Mouse (Mus musculus) heart, embryonic 15.5 days (tissue): ENCODE results near the gene Ankrd1. TPM values are rescaled to one million over a fixed set of nuclear protein-coding genes. Genes with fewer than 3 reads are reported as not detected.
A peak's percentile ranks its signal among the peaks of the same experiment; 100 is the strongest.

Source experiments
- ATAC-seq: fragments of 200-750 bp; cut with Nextera tagmentation; replicated peaks from 2 replicates; pipeline ENCODE4 v1.8.0; 2017; ENCODE audit warnings: low read depth, moderate TSS enrichment; ENCODE audit not compliant: insufficient number of reproducible peaks, insufficient read depth, low FRiP score
- H3K27ac ChIP-seq: fragments of 300-500 bp; sonication (generic); 2 replicates; pipeline ENCODE4 v1.5.1; 2015; ENCODE audit warnings: mild to moderate bottlenecking, inconsistent platforms
- H3K27me3 ChIP-seq: fragments of 300-500 bp; sonication (generic); 2 replicates; pipeline ENCODE4 v1.6.1; 2015; ENCODE audit warnings: inconsistent platforms
- H3K36me3 ChIP-seq: fragments of 300-500 bp; sonication (generic); 2 replicates; pipeline ENCODE4 v1.6.1; 2015; ENCODE audit warnings: mild to moderate bottlenecking, inconsistent platforms
- H3K4me1 ChIP-seq: fragments of 300-500 bp; sonication (generic); replicated peaks from 2 replicates; pipeline ENCODE4 v1.6.1; 2015; ENCODE audit warnings: inconsistent platforms
- H3K4me2 ChIP-seq: fragments of 300-500 bp; sonication (generic); 2 replicates; pipeline ENCODE4 v1.6.1; 2015; ENCODE audit warnings: inconsistent platforms, mild to moderate bottlenecking, moderate library complexity
- H3K4me3 ChIP-seq: fragments of 300-500 bp; sonication (generic); 2 replicates; pipeline ENCODE4 v1.5.1; 2015; ENCODE audit warnings: mild to moderate bottlenecking, inconsistent platforms
- H3K9ac ChIP-seq: fragments of 300-500 bp; sonication (generic); 2 replicates; pipeline ENCODE4 v1.6.1; 2015; ENCODE audit warnings: mild to moderate bottlenecking, inconsistent platforms
- H3K9me3 ChIP-seq: fragments of 300-500 bp; sonication (generic); replicated peaks from 2 replicates; pipeline ENCODE4 v1.6.1; 2016; ENCODE audit warnings: inconsistent platforms
- WGBS: fragments of 180-500 bp; shearing (Covaris S2); methylation state at CpG from one replicate; pipeline ENCODE4 v1.1.7; 2015; ENCODE audit warnings: mixed read lengths; 5-methylcytosine and 5-hydroxymethylcytosine counted together
- polyA plus RNA-seq: library from polyadenylated mRNA; unstranded; fragments of >200 nt; fragmentation: Nextera tagmentation; extraction: Ambion mirVana; gene quantifications from 2 replicates; pipeline ENCODE4 v1.2.1, GENCODE M21; 2015

Ankrd1 gene
- polyA plus RNA-seq, 1 experiment from 2014 or later: 528 TPM

DNA sequence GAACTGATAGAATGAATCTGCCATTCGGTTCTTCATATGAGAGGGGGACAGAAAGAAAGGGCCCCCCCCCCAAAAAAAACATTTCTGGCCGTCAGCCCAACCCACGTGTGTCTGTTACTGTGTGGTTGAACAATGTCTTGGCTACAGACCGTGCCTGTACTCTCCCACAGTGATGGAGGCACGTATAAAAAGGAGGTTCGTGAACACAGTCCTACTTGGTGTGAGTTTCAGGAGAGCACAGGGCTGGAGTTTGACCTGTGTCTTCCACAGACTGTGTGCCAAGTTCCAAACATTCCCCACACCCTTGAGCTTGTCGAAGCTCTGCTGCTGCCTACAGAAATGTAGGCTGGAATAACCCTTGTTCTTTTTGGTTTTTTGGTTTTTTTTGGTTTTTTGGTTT is 9.4 kb downstream of the Ankrd1 start:
- peak; percentile 76 for ATAC-seq
- 22% methylated on average over 7 of the region's 7 CpGs for WGBS

GRCm38 (mm10) chr19:36109318-36109944 is 10.5 kb downstream of the Ankrd1 start:
- Histone ChIP-seq H3K9me3 (no peaks in the 10 kb centered on the region), H3K9ac (no peak overlapping the region), H3K27ac (peak overlapping the region; percentile 76; the same call in 1 of the 2 replicates), H3K4me1 (no peaks in the 10 kb centered on the region; the same call in none of the 2 replicates), H3K4me2 (no peak overlapping the region), H3K36me3 (no peaks in the 10 kb centered on the region), H3K27me3 (no peaks in the 10 kb centered on the region), H3K4me3 (no peak overlapping the region)
- ATAC-seq: no peak
- WGBS: 82% methylated on average over 26 of the region's 26 CpGs

More for the DNA sequence above, 9.4 kb downstream of the Ankrd1 start:
- H3K4me1 ChIP-seq: no peaks in the 10 kb centered on the region; the same call in none of the 2 replicates
- no peaks in the 10 kb centered on the region for H3K27me3 ChIP-seq
- no peak overlapping the region for H3K4me2 ChIP-seq
- no peak overlapping the region for H3K4me3 ChIP-seq
- peak overlapping the region; percentile 76 for H3K27ac ChIP-seq
- H3K36me3 ChIP-seq: no peaks in the 10 kb centered on the region
- H3K9ac ChIP-seq: no peak overlapping the region
- no peaks in the 10 kb centered on the region for H3K9me3 ChIP-seq

DNA sequence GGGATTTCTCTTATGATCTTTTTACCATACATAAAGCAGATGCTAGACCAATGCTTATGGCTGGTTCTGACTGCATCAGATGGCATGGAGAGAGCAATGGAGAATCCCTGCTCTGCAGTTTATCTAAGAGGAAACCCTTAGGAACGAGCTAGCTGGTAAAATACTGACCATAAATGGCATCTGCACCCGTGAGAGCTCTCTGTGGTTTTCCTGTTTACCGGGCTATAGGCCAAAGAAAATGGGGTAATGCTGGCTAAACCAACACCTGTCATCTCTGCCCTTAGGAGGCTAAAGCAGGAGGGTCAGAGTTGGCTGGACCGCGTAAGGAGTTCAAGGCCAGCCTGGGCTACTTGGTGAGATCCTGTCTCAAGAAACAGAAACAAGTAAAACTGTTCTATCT is 16.0 kb downstream of the Ankrd1 start:
- ATAC-seq: no peak
- H3K27ac ChIP-seq: no peak overlapping the region
- H3K9ac ChIP-seq: no peak overlapping the region
- no peak overlapping the region for H3K4me3 ChIP-seq
- no peaks in the 10 kb centered on the region for H3K9me3 ChIP-seq
- H3K36me3 ChIP-seq: peaks cover 18% of the 10 kb centered on the region
- 78% methylated on average over 5 of the region's 5 CpGs for WGBS
- H3K27me3 ChIP-seq: no peaks in the 10 kb centered on the region
- no peaks in the 10 kb centered on the region for H3K4me1 ChIP-seq
- no peak overlapping the region for H3K4me2 ChIP-seq

- H3K4me1 ChIP-seq: no peaks in the 10 kb centered on the region
- no peak for ATAC-seq
- no peak overlapping the region for H3K27ac ChIP-seq
- 87% methylated on average over 7 of the region's 7 CpGs for WGBS
- H3K4me3 ChIP-seq: no peak overlapping the region
- H3K36me3 ChIP-seq: peaks cover 33% of the 10 kb centered on the region
- H3K27me3 ChIP-seq: no peaks in the 10 kb centered on the region
- no peaks in the 10 kb centered on the region for H3K9me3 ChIP-seq
- H3K9ac ChIP-seq: no peak overlapping the region
- no peak overlapping the region for H3K4me2 ChIP-seq
These were observed 21.0 kb downstream of the Ankrd1 start for GRCm38 (mm10) chr19:36098916-36099315.

DNA sequence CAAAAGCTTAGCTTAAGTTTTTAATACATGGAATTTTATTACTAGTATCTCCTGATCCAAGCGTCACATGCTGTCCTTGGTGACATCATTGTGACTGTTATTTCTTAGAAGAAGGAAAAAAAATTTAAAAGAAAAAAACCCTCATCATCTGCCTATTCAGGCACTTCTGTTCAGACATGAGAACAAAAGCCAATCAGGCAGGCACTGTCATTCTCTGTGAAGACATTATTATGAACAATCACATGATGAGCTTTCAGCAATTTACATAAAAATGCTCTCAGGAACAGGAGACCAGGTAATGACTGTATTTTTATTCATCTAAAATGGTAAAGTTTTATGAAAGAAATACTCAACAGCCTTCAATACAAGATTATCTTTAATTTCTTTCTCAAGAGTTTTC is 21.6 kb downstream of the Ankrd1 start:
- whole genome bisulfite sequencing: 91% methylated on average over 1 of the region's 1 CpGs
- no peak for ATAC-seq
- H3K27me3 ChIP-seq: no peaks in the 10 kb centered on the region
- no peaks in the 10 kb centered on the region for H3K4me1 ChIP-seq
- H3K9me3 ChIP-seq: no peaks in the 10 kb centered on the region
- H3K27ac ChIP-seq: no peak overlapping the region
- no peak overlapping the region for H3K9ac ChIP-seq
- no peak overlapping the region for H3K4me2 ChIP-seq
- H3K4me3 ChIP-seq: no peak overlapping the region
- peaks cover 38% of the 10 kb centered on the region for H3K36me3 ChIP-seq

DNA sequence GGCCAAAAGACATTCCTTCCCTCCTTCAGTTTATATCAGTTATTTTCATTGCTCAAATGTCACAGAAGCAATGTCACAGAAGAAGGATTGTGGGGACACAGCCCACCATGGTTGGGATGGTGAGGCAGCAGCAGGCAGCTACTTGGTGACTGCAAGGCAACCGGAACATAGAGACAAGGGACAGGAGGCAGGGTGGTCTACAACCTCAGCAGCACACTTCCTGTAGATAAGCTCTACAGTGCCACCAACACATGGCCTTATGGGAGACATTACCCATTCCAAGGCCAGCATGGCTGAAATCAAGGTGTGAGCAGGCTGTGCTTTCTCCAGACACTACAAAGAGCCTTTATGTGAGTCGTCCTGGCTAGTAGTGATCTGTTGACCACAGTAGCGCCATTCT is 22.7 kb downstream of the Ankrd1 start:
- Histone ChIP-seq H3K4me2 (no peak overlapping the region), H3K27me3 (no peaks in the 10 kb centered on the region), H3K9me3 (no peaks in the 10 kb centered on the region), H3K4me3 (no peak overlapping the region), H3K9ac (no peak overlapping the region), H3K36me3 (peaks cover 40% of the 10 kb centered on the region), H3K27ac (no peak overlapping the region), H3K4me1 (no peaks in the 10 kb centered on the region)
- ATAC-seq: no peak
- 88% methylated on average over 3 of the region's 3 CpGs for WGBS

DNA sequence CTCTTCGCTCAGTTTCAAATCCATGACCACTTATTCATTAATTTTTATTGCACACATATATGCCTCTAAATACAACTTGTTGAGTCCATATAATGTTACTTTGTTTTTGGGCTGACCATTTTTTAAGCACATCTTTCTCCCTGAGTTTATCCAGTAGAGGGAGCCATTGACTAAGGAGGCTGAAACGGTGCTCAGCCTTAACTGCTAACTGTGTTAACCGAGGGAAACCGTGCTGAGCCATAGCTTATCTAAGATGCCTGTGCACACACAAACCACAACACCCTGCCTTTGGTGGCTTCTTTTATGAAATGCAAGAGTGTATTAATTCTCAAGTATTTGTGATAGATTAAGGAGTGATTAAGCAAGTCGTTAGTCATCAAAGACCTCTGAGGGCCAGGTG is 29.1 kb downstream of the Ankrd1 start:
- WGBS: 33% methylated on average over 5 of the region's 5 CpGs
- H3K36me3 ChIP-seq: peaks cover 37% of the 10 kb centered on the region
- no peaks in the 10 kb centered on the region for H3K4me1 ChIP-seq
- no peak for ATAC-seq
- no peak overlapping the region for H3K9ac ChIP-seq
- H3K27ac ChIP-seq: no peak overlapping the region
- H3K4me2 ChIP-seq: no peak overlapping the region
- H3K27me3 ChIP-seq: no peaks in the 10 kb centered on the region
- H3K4me3 ChIP-seq: no peak overlapping the region
- H3K9me3 ChIP-seq: no peaks in the 10 kb centered on the region

DNA sequence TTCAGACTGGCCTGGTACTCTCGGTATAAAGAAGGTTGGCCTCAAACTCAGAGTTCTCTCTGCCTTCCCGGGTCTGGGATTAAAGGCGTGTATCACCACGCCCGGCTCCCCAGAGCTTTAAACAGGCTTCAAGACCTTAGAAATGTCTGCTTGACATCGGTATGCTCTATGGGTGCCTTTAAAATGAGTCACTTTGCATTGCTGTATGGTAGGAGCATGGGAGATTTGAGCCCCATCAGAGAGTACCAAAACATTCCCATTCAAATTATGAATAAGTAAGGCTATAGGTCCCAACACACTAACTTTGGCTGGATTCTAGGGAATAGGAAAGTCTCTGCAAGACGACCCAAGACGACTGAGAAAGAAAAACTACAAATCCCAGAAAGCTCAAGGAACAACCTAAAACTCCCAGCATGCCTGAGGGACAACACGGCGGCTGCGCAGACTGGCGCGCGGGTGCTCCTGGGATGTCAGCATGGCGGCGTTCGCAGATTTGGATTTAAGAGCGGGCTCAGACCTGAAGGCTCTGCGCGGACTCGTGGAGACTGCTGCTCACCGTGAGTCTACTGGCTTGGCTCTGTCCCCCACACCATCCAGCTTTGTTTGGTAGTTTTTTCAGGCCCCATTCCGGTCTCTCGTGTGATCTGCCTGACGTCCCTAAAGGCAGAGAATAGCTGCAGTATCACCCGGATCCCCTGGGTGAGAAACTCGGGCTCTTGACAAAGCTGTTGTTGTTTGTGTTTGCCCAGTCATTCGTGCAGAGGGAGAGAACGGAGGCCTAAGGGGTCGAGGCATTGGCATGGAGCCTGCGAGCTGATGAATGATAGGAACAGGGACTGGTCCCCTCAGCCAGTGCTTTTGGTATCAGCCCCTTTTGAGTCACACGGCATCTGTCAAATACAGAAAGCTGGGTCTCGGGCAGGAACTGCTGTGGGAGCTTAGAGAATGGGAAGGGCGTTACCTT is 36.4 kb downstream of the Ankrd1 start, which contains the start of gene Rpp30:
Gene Rpp30 (plus strand): TSS at position 455 of the 964 bp plus-strand sequence.
- Histone ChIP-seq H3K9ac (peak within 1 kb of the TSS; percentile 73), H3K27ac (peak within 1 kb of the TSS; percentile 38), H3K4me3 (peak within 1 kb of the TSS; percentile 76), H3K36me3 (peaks cover 8% of the 10 kb centered on the region; the same call in 1 of the 2 replicates), H3K4me1 (peaks cover 11% of the 10 kb centered on the region), H3K27me3 (0 out of 2 replicates have a peak, but pooled peaks cover 4% of the 10 kb centered on the region), H3K9me3 (no peaks in the 10 kb centered on the region), H3K4me2 (peak within 1 kb of the TSS; percentile 87)
- ATAC-seq: peak; percentile 89
- WGBS: 2% methylated on average over 34 of the region's 34 CpGs

- Histone ChIP-seq H3K4me3 (peak overlapping the region; percentile 76), H3K4me2 (peak overlapping the region; percentile 87), H3K27ac (peak overlapping the region; percentile 28; the same call in 1 of the 2 replicates), H3K27me3 (0 out of 2 replicates have a peak, but pooled peaks cover 4% of the 10 kb centered on the region), H3K4me1 (peaks cover 11% of the 10 kb centered on the region), H3K9me3 (no peaks in the 10 kb centered on the region), H3K36me3 (no peaks in the 10 kb centered on the region; the same call in 1 of the 2 replicates), H3K9ac (peak overlapping the region; percentile 73; the same call in 1 of the 2 replicates)
- WGBS: 45% methylated on average over 7 of the region's 7 CpGs
- peak; percentile 75 for ATAC-seq
These were observed 37.2 kb downstream of the Ankrd1 start for GRCm38 (mm10) chr19:36082606-36083261.

DNA sequence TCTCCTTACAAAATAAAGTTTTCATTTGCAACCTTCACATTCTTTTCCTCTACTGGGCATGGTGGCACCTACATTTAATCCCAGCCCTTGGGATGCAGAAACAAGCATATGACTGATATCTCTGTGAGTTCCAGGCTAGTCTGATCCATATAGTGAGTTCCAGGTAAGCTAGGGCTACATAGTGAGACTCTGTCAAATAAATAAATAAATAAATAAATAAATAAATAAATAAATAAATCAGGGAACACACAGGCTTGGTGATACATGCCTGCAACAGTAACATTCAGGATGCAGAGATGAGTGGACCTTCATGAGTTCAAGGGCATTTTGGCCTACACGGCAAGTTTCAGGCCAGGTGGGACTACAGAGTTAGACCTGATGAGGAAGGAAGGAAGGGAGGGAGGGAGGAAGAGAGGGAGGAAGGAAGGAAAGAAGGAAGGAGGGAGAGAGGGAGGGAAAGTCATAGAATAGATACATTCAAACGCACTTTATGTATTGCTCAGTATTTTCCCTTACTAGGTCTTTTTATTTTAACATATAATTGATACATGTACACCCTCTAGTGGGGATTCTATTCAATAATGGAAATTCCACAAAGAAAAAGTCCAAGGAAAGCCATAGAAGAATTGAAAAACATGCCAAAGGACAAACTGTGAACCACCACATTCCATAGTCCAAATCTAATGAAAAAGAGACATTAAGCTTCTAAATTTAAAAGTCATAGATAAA is 56.9 kb downstream of the Ankrd1 start:
- WGBS: 72% methylated on average over 2 of the region's 2 CpGs
- no peak for ATAC-seq
- H3K4me2 ChIP-seq: no peak overlapping the region
- no peak overlapping the region for H3K27ac ChIP-seq
- no peaks in the 10 kb centered on the region for H3K9me3 ChIP-seq
- no peaks in the 10 kb centered on the region for H3K4me1 ChIP-seq
- H3K36me3 ChIP-seq: no peaks in the 10 kb centered on the region
- H3K27me3 ChIP-seq: peaks cover 20% of the 10 kb centered on the region
- H3K9ac ChIP-seq: no peak overlapping the region
- no peak overlapping the region for H3K4me3 ChIP-seq
